Mouse (Mus musculus) heart, postnatal 0 days (tissue): ENCODE results near the gene Tubb2a.

Source experiments
- CTCF ChIP-seq: IDR thresholded peaks from 2 replicates; pipeline ENCODE4 v1.5.1; 2016; ENCODE audit warnings: antibody characterized with exemption, control low read depth, low read depth
- EP300 ChIP-seq: IDR thresholded peaks from 2 replicates; pipeline ENCODE4 v1.6.1; 2016; ENCODE audit warnings: antibody characterized with exemption, low read depth

GRCm38 (mm10) chr13:34040091-34040490 is 37.7 kb downstream of the Tubb2a start:
- TF ChIP-seq CTCF, result no peak
- no peak for TF ChIP-seq EP300
